ENCODE assay signal across 9 mouse cellular contexts in the genomic region with DNA sequence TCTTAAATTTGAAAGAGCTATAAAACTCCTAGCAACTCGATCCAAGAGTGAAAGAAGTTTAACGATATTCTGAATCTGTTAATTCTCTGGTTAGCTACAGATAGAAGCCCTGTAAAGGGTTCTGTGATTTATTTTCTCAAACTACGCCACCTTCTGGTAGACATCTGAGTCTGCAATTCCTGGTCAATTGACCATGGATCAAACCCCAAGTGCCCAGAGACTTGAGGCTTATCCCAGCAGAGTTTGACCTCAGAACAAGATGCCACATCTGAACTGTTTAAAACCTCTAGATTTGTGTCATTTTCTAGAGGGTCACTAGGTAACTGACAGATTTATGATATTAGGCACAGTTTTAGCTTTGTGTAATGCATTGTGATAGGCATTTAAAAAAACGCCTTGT. TPM values are rescaled to one million over a fixed set of nuclear protein-coding genes. Genes with fewer than 3 reads are reported as not detected.
DNase-seq lines count a peak whose midpoint lies in the region; ATAC-seq and TF ChIP-seq lines count a peak whose summit lies in the region.
"Had no signal": no experiment of that assay in that cellular context is flagged by ENCODE, and none has a peak within 500 bp of the region (broad histone marks: within the 10 kb centered on the region; RNA-seq: fewer than 3 reads in every experiment).

No protein-coding gene starts in this region.

- DNase-seq in left cerebral cortex, postnatal 25 days (ENCODE audit: low spot score in 2 of 2), result peak; percentile 6 to 21
- DNase-seq in left cerebral cortex, postnatal 14 days (ENCODE audit: low spot score in 2 of 2), result no peak
- peak; percentile 81 for DNase-seq in embryo, embryonic 10 days (ENCODE audit: low spot score)
- DNase-seq in heart, postnatal 0 days (ENCODE audit: low spot score), result peak; percentile 22
- DNase-seq in liver, postnatal 0 days, result no peak
- no peak for DNase-seq in stomach, postnatal 0 days (ENCODE audit: low spot score)
- DNase-seq in thymus, postnatal 10 days (ENCODE audit: low spot score in 2 of 2), result no peak
- no peak for DNase-seq in urinary bladder, postnatal 4 days (ENCODE audit: low spot score in 2 of 2)

- peak; percentile 33; the same call in 1 of the 2 replicates for ATAC-seq in heart, postnatal 0 days (ENCODE audit: insufficient read depth, low read depth)
- ATAC-seq in liver, postnatal 0 days, result peak; percentile 45; the same call in 1 of the 2 replicates
- no peak for ATAC-seq in stomach, postnatal 0 days (ENCODE audit: low FRiP score, low TSS enrichment)

- H3K36me3 ChIP-seq in heart, postnatal 0 days (replicated peaks; ENCODE audit: control insufficient read depth, insufficient read depth, low read length), result no peaks in the 10 kb centered on the region
- no peaks in the 10 kb centered on the region for H3K36me3 ChIP-seq in liver, postnatal 0 days (replicated peaks; ENCODE audit: insufficient read depth, low read length)
- no peaks in the 10 kb centered on the region for H3K36me3 ChIP-seq in stomach, postnatal 0 days (ENCODE audit: control insufficient read depth, insufficient read depth, low read length)

- TF ChIP-seq EP300 in heart, postnatal 0 days (IDR thresholded peaks at IDR 0.05; ENCODE audit: low read depth), result no peak
- TF ChIP-seq EP300 in liver, postnatal 0 days (IDR thresholded peaks at IDR 0.05; ENCODE audit: low read depth), result no peak
- no peak for TF ChIP-seq EP300 in stomach, postnatal 0 days (optimal IDR thresholded peaks at IDR 0.05)

- 0 out of 2 replicates have a peak, but pooled peaks cover 5% of the 10 kb centered on the region for H3K4me1 ChIP-seq in heart, postnatal 0 days (ENCODE audit: control insufficient read depth, insufficient read depth)
- H3K4me1 ChIP-seq in liver, postnatal 0 days (ENCODE audit: insufficient read depth), result peaks cover 8% of the 10 kb centered on the region
- no peaks in the 10 kb centered on the region for H3K4me1 ChIP-seq in stomach, postnatal 0 days (replicated peaks; ENCODE audit: control insufficient read depth, insufficient read depth)

- no peaks in the 10 kb centered on the region for H3K27me3 ChIP-seq in heart, postnatal 0 days (ENCODE audit: control insufficient read depth, insufficient read depth, low read length)
- H3K27me3 ChIP-seq in liver, postnatal 0 days (ENCODE audit: insufficient read depth, low read length), result 0 out of 2 replicates have a peak, but pooled peaks cover 8% of the 10 kb centered on the region
- H3K27me3 ChIP-seq in stomach, postnatal 0 days (ENCODE audit: control insufficient read depth, insufficient read depth, low read length), result no peaks in the 10 kb centered on the region; the same call in 1 of the 2 replicates

- H3K9ac ChIP-seq in heart, postnatal 0 days (replicated peaks; ENCODE audit: low read depth, low read length), result no peak overlapping the region
- H3K9ac ChIP-seq in liver, postnatal 0 days (replicated peaks), result no peak overlapping the region
- no peak overlapping the region for H3K9ac ChIP-seq in stomach, postnatal 0 days (ENCODE audit: low read length)

- 6% methylated on average over 4 of the region's 4 CpGs for WGBS in heart, postnatal 0 days
- 3% methylated on average over 4 of the region's 4 CpGs for WGBS in liver, postnatal 0 days (ENCODE audit: insufficient replicate concordance)
- WGBS in stomach, postnatal 0 days, result 12% methylated on average over 4 of the region's 4 CpGs

- TF ChIP-seq CTCF in heart, postnatal 0 days (IDR thresholded peaks at IDR 0.05; ENCODE audit: low read depth), result peak; percentile 42
- peak; percentile 53 for TF ChIP-seq CTCF in liver, postnatal 0 days (IDR thresholded peaks at IDR 0.05; ENCODE audit: low read depth)
- TF ChIP-seq CTCF in stomach, postnatal 0 days (IDR thresholded peaks at IDR 0.05; ENCODE audit: low read depth), result peak; percentile 72

- no peak overlapping the region; the same call in 1 of the 2 replicates for H3K4me3 ChIP-seq in heart, postnatal 0 days (ENCODE audit: low read depth, low read length)
- no peak overlapping the region for H3K4me3 ChIP-seq in liver, postnatal 0 days (ENCODE audit: low read depth, low read length)
- H3K4me3 ChIP-seq in stomach, postnatal 0 days (ENCODE audit: low read depth, low read length), result no peak overlapping the region

- no peaks in the 10 kb centered on the region for H3K9me3 ChIP-seq in heart, postnatal 0 days (replicated peaks; ENCODE audit: control insufficient read depth, low read length)
- H3K9me3 ChIP-seq in liver, postnatal 0 days (ENCODE audit: low read length), result no peaks in the 10 kb centered on the region
- no peaks in the 10 kb centered on the region for H3K9me3 ChIP-seq in stomach, postnatal 0 days (ENCODE audit: control insufficient read depth, low read length)

- H3K27ac ChIP-seq in heart, postnatal 0 days (ENCODE audit: low read depth), result no peak overlapping the region
- H3K27ac ChIP-seq in liver, postnatal 0 days (ENCODE audit: low read depth), result no peak overlapping the region
- H3K27ac ChIP-seq in stomach, postnatal 0 days (replicated peaks), result no peak overlapping the region

- peak overlapping the region; percentile 62 for H3K4me2 ChIP-seq in heart, postnatal 0 days (ENCODE audit: low read depth, low read length)
- no peak overlapping the region; the same call in 1 of the 2 replicates for H3K4me2 ChIP-seq in liver, postnatal 0 days (ENCODE audit: low read depth, low read length)
- H3K4me2 ChIP-seq in stomach, postnatal 0 days (replicated peaks; ENCODE audit: low read depth), result no peak overlapping the region; the same call in 1 of the 2 replicates

- intact Hi-C loops in left cerebral cortex, postnatal 25 days (cut with DNase I), result loop anchor here (2.0 to 10.0 kb wide), 4 partner anchors 49 to 1031 kb away; no protein-coding TSS in a partner anchor
- intact Hi-C loops in left cerebral cortex, postnatal 14 days (cut with DNase I), result loop anchor here (2.0 to 10.0 kb wide), 4 partner anchors 51 to 151 kb away; partner anchors contain the start of gene Trim27

RNA-seq across cellular contexts. Expression of gene Gpx6, which starts 14.3 kb away (rescaled TPM):
- not detected for total RNA-seq in left cerebral cortex, postnatal 25 days (2021)
- under 1 TPM in 1 of 2 experiments, not detected in 1; 0.30 TPM for total RNA-seq in left cerebral cortex, postnatal 14 days (2021)
- not detected in 2 replicates for total RNA-seq in heart, postnatal 0 days (2014; rRNA removed; ENCODE audit: low replicate concordance)
- not detected in 2 replicates for polyA plus RNA-seq in heart, postnatal 0 days (2015; fragmentation: Nextera tagmentation; extraction: Ambion mirVana)
- polyA plus RNA-seq in liver, postnatal 0 days (2015; fragmentation: Nextera tagmentation; extraction: Ambion mirVana), result 0.08 and 0.18 TPM in 2 replicates
- polyA plus RNA-seq in stomach, postnatal 0 days (2015; fragmentation: Nextera tagmentation; extraction: Ambion mirVana), result 0.07 TPM in 1 of 2 replicates, not detected in the other

RNA-seq across cellular contexts. Expression of gene Olfr1367, which starts 20.5 kb away (rescaled TPM):
- not detected for total RNA-seq in left cerebral cortex, postnatal 25 days (2021)
- total RNA-seq in left cerebral cortex, postnatal 14 days (2021), result not detected
- not detected in 2 replicates for total RNA-seq in heart, postnatal 0 days (2014; rRNA removed; ENCODE audit: low replicate concordance)
- not detected in 2 replicates for polyA plus RNA-seq in heart, postnatal 0 days (2015; fragmentation: Nextera tagmentation; extraction: Ambion mirVana)
- polyA plus RNA-seq in liver, postnatal 0 days (2015; fragmentation: Nextera tagmentation; extraction: Ambion mirVana), result not detected in 2 replicates
- not detected in 2 replicates for polyA plus RNA-seq in stomach, postnatal 0 days (2015; fragmentation: Nextera tagmentation; extraction: Ambion mirVana)
- polyA plus RNA-seq: gonadal fat pad, adult 2 months had no signal

RNA-seq across cellular contexts. Expression of gene Gpx5, which starts 33.7 kb away (rescaled TPM):
- total RNA-seq in left cerebral cortex, postnatal 25 days (2021), result not detected
- total RNA-seq in left cerebral cortex, postnatal 14 days (2021), result not detected
- total RNA-seq in heart, postnatal 0 days (2014; rRNA removed; ENCODE audit: low replicate concordance), result not detected in 2 replicates
- polyA plus RNA-seq in heart, postnatal 0 days (2015; fragmentation: Nextera tagmentation; extraction: Ambion mirVana), result not detected in 2 replicates
- not detected in 2 replicates for polyA plus RNA-seq in liver, postnatal 0 days (2015; fragmentation: Nextera tagmentation; extraction: Ambion mirVana)
- 0.06 TPM in 1 of 2 replicates, not detected in the other for polyA plus RNA-seq in stomach, postnatal 0 days (2015; fragmentation: Nextera tagmentation; extraction: Ambion mirVana)

RNA-seq across cellular contexts. Expression of gene Zscan12, which starts 36.4 kb away (rescaled TPM):
- total RNA-seq in left cerebral cortex, postnatal 25 days (2021), result 1 to 10 TPM; 7.5 to 7.9 TPM
- total RNA-seq in left cerebral cortex, postnatal 14 days (2021), result 1 to 10 TPM; 6.9 to 7.7 TPM
- 3.6 and 7.8 TPM in 2 replicates for total RNA-seq in heart, postnatal 0 days (2014; rRNA removed; ENCODE audit: low replicate concordance)
- 5.2 TPM in 2 replicates for polyA plus RNA-seq in heart, postnatal 0 days (2015; fragmentation: Nextera tagmentation; extraction: Ambion mirVana)
- 2.4 and 2.7 TPM in 2 replicates for polyA plus RNA-seq in liver, postnatal 0 days (2015; fragmentation: Nextera tagmentation; extraction: Ambion mirVana)
- polyA plus RNA-seq in stomach, postnatal 0 days (2015; fragmentation: Nextera tagmentation; extraction: Ambion mirVana), result 4.3 and 4.6 TPM in 2 replicates

Comparison
In these comparisons a context has a peak if more than half of its experiments do, and no peak if none do; other contexts are left out.
1. DNase-seq: peak in left cerebral cortex, postnatal 25 days (2 of 2), embryo, embryonic 10 days (single experiment) and heart, postnatal 0 days (single experiment); none in left cerebral cortex, postnatal 14 days (0 of 2), liver, postnatal 0 days (single experiment), stomach, postnatal 0 days (single experiment), thymus, postnatal 10 days (0 of 2) and urinary bladder, postnatal 4 days (0 of 2).
2. Peak in every context shown above with its lines, with median percentiles within 50 percentile points of each other: CTCF ChIP-seq.